Mouse (Mus musculus) heart, embryonic 13.5 days (tissue): ENCODE data around the gene Atf1. TPM values are rescaled to one million over a fixed set of nuclear protein-coding genes. Genes with fewer than 3 reads are reported as not detected.
"Not testable (repeated sequence)": the region's sequence is repeated elsewhere in the genome, so short reads cannot be mapped to it uniquely, and the experiment has no call there.

Source experiments
- ATAC-seq: fragments of 200-750 bp; cut with Nextera tagmentation; 2 replicates; pipeline ENCODE4 v1.8.0; 2017; ENCODE audit warnings: moderate TSS enrichment; ENCODE audit not compliant: insufficient number of reproducible peaks, low FRiP score, low TSS enrichment; ENCODE audit errors: extremely low read depth
- H3K27ac ChIP-seq: fragments of 300-500 bp; sonication (generic); replicated peaks from 2 replicates; pipeline ENCODE4 v1.5.1; 2015; ENCODE audit warnings: moderate library complexity, mild to moderate bottlenecking, inconsistent platforms
- H3K27me3 ChIP-seq: fragments of 300-500 bp; sonication (generic); replicated peaks from 2 replicates; pipeline ENCODE4 v1.6.1; 2015; ENCODE audit warnings: mild to moderate bottlenecking, inconsistent platforms
- H3K36me3 ChIP-seq: fragments of 300-500 bp; sonication (generic); 2 replicates; pipeline ENCODE4 v1.6.1; 2015; ENCODE audit warnings: mild to moderate bottlenecking, inconsistent platforms
- H3K4me1 ChIP-seq: fragments of 300-500 bp; sonication (generic); 2 replicates; pipeline ENCODE4 v1.6.1; 2015; ENCODE audit warnings: inconsistent platforms
- H3K4me2 ChIP-seq: fragments of 300-500 bp; sonication (generic); 2 replicates; pipeline ENCODE4 v1.6.1; 2015; ENCODE audit warnings: inconsistent platforms, mild to moderate bottlenecking, moderate library complexity
- H3K4me3 ChIP-seq: fragments of 300-500 bp; sonication (generic); 2 replicates; pipeline ENCODE4 v1.5.1; 2015; ENCODE audit warnings: moderate library complexity, mild to moderate bottlenecking, inconsistent platforms
- H3K9ac ChIP-seq: fragments of 300-500 bp; sonication (generic); 2 replicates; pipeline ENCODE4 v1.6.1; 2015; ENCODE audit warnings: inconsistent platforms, mild to moderate bottlenecking, moderate library complexity
- H3K9me3 ChIP-seq: fragments of 300-500 bp; sonication (generic); 2 replicates; pipeline ENCODE4 v1.6.1; 2016; ENCODE audit warnings: inconsistent platforms
- WGBS: fragments of 180-500 bp; shearing (Covaris S2); methylation state at CpG from one replicate; pipeline ENCODE4 v1.1.7; 2015; ENCODE audit warnings: mixed read lengths; 5-methylcytosine and 5-hydroxymethylcytosine counted together
- polyA plus RNA-seq: library from polyadenylated mRNA; unstranded; fragments of >200 nt; fragmentation: Nextera tagmentation; extraction: Ambion mirVana; gene quantifications from 2 replicates; pipeline ENCODE4 v1.2.1, GENCODE M21; 2015

The Atf1 gene
- polyA plus RNA-seq, 1 experiment from 2014 or later = 30.3 TPM

GRCm38 (mm10) chr15:100265586-100266325 lies 38.1 kb downstream of the Atf1 start:
- H3K9ac ChIP-seq = no peak overlapping the region
- 72% methylated on average over 4 of the region's 5 CpGs for WGBS

GRCm38 (mm10) chr15:100268916-100269315 lies 41.3 kb downstream of the Atf1 start:
- 66% methylated on average over 2 of the region's 2 CpGs for WGBS
- Histone ChIP-seq H3K9ac (no peak overlapping the region), H3K27me3 (peaks cover 21% of the 10 kb centered on the region; the same call in 1 of the 2 replicates), H3K4me1 (no peaks in the 10 kb centered on the region), H3K9me3 (no peaks in the 10 kb centered on the region; the same call in 1 of the 2 replicates), H3K4me3 (no peak overlapping the region), H3K4me2 (no peak overlapping the region), H3K27ac (no peak overlapping the region), H3K36me3 (no peaks in the 10 kb centered on the region)
- ATAC-seq = no peak

More at GRCm38 (mm10) chr15:100265586-100266325, 38.1 kb downstream of the Atf1 start:
- Histone ChIP-seq H3K4me1 (no peaks in the 10 kb centered on the region), H3K27ac (no peak overlapping the region), H3K27me3 (peaks cover 15% of the 10 kb centered on the region; the same call in 1 of the 2 replicates), H3K4me2 (no peak overlapping the region), H3K9me3 (no peaks in the 10 kb centered on the region; the same call in 1 of the 2 replicates), H3K36me3 (peaks cover 14% of the 10 kb centered on the region), H3K4me3 (no peak overlapping the region)
- ATAC-seq = no peak

- Histone ChIP-seq H3K9me3 (no peaks in the 10 kb centered on the region; the same call in 1 of the 2 replicates), H3K4me3 (0 out of 2 replicates have a peak overlapping the region, but pooled peaks have one; percentile 4), H3K4me1 (no peaks in the 10 kb centered on the region), H3K9ac (no peak overlapping the region), H3K27me3 (peaks cover 21% of the 10 kb centered on the region; the same call in 1 of the 2 replicates), H3K4me2 (peak overlapping the region; percentile 31), H3K27ac (no peak overlapping the region), H3K36me3 (no peaks in the 10 kb centered on the region)
- WGBS = 17% methylated on average over 9 of the region's 9 CpGs
- ATAC-seq = no peak
Measured at GRCm38 (mm10) chr15:100269776-100270175, 42.2 kb downstream of the Atf1 start.

- not testable (repeated sequence) for H3K27ac ChIP-seq, H3K36me3 ChIP-seq, H3K4me2 ChIP-seq, H3K9ac ChIP-seq, ATAC-seq, H3K4me3 ChIP-seq, H3K4me1 ChIP-seq, H3K9me3 ChIP-seq
- H3K27me3 ChIP-seq = peaks cover 21% of the 10 kb centered on the region; the same call in 1 of the 2 replicates
- 37% methylated on average over 7 of the region's 7 CpGs for WGBS
Measured at GRCm38 (mm10) chr15:100270609-100271008, 43.0 kb downstream of the Atf1 start.

- Histone ChIP-seq H3K27me3 (peaks cover 21% of the 10 kb centered on the region; the same call in 1 of the 2 replicates), H3K9ac (no peak overlapping the region), H3K27ac (no peak overlapping the region), H3K4me3 (no peak overlapping the region), H3K4me2 (no peak overlapping the region), H3K36me3 (no peaks in the 10 kb centered on the region), H3K9me3 (no peaks in the 10 kb centered on the region; the same call in 1 of the 2 replicates), H3K4me1 (no peaks in the 10 kb centered on the region)
- ATAC-seq = no peak
- WGBS = 70% methylated on average over 14 of the region's 14 CpGs
Measured at GRCm38 (mm10) chr15:100271411-100271810, 43.8 kb downstream of the Atf1 start.

- not testable (repeated sequence) for H3K36me3 ChIP-seq, H3K4me3 ChIP-seq, H3K9me3 ChIP-seq, H3K4me1 ChIP-seq, ATAC-seq, H3K27ac ChIP-seq, H3K9ac ChIP-seq, H3K4me2 ChIP-seq
- H3K27me3 ChIP-seq = peaks cover 21% of the 10 kb centered on the region; the same call in 1 of the 2 replicates
- WGBS = 78% methylated on average over 4 of the region's 4 CpGs
Measured at GRCm38 (mm10) chr15:100273791-100274308, 46.2 kb downstream of the Atf1 start.

GRCm38 (mm10) chr15:100274790-100275559 lies 47.4 kb downstream of the Atf1 start:
- Histone ChIP-seq H3K9me3 (peaks cover 4% of the 10 kb centered on the region; the same call in 1 of the 2 replicates), H3K36me3 (no peaks in the 10 kb centered on the region), H3K9ac (no peak overlapping the region), H3K27me3 (peaks cover 14% of the 10 kb centered on the region; the same call in 1 of the 2 replicates), H3K27ac (no peak overlapping the region), H3K4me2 (no peak overlapping the region), H3K4me3 (no peak overlapping the region), H3K4me1 (no peaks in the 10 kb centered on the region)
- WGBS = 78% methylated on average over 7 of the region's 7 CpGs
- no peak for ATAC-seq

- no peak for ATAC-seq
- no peak overlapping the region for H3K4me3 ChIP-seq
- no peaks in the 10 kb centered on the region for H3K36me3 ChIP-seq
- WGBS = 94% methylated on average over 4 of the region's 4 CpGs
- H3K4me2 ChIP-seq = no peak overlapping the region
- H3K4me1 ChIP-seq = no peaks in the 10 kb centered on the region
- peaks cover 4% of the 10 kb centered on the region; the same call in 1 of the 2 replicates for H3K9me3 ChIP-seq
- peaks cover 2% of the 10 kb centered on the region; the same call in 1 of the 2 replicates for H3K27me3 ChIP-seq
- no peak overlapping the region for H3K27ac ChIP-seq
- no peak overlapping the region for H3K9ac ChIP-seq
Measured at GRCm38 (mm10) chr15:100276403-100276802, 48.8 kb downstream of the Atf1 start.

- Histone ChIP-seq H3K9me3 (peaks cover 4% of the 10 kb centered on the region; the same call in 1 of the 2 replicates), H3K27ac (no peak overlapping the region), H3K4me3 (no peak overlapping the region), H3K4me2 (no peak overlapping the region), H3K36me3 (no peaks in the 10 kb centered on the region), H3K27me3 (no peaks in the 10 kb centered on the region), H3K4me1 (no peaks in the 10 kb centered on the region), H3K9ac (no peak overlapping the region)
- ATAC-seq = no peak
- WGBS = 82% methylated on average over 3 of the region's 3 CpGs
Measured at GRCm38 (mm10) chr15:100277586-100277985, 50.0 kb downstream of the Atf1 start.

GRCm38 (mm10) chr15:100280626-100281025 lies 53.0 kb downstream of the Atf1 start, which contains the start of gene Tmprss12:
Gene Tmprss12, plus strand, starts transcription at chr15:100280837.
- Histone ChIP-seq H3K4me3 (no peak within 1 kb of the TSS), H3K9ac (no peak within 1 kb of the TSS), H3K27ac (no peak within 1 kb of the TSS), H3K4me1 (no peaks in the 10 kb centered on the region), H3K36me3 (no peaks in the 10 kb centered on the region), H3K27me3 (peaks cover 12% of the 10 kb centered on the region), H3K4me2 (no peak within 1 kb of the TSS), H3K9me3 (0 out of 2 replicates have a peak, but pooled peaks cover 4% of the 10 kb centered on the region)
- WGBS = 92% methylated on average over 20 of the region's 20 CpGs
- no peak for ATAC-seq

- H3K27ac ChIP-seq = no peak overlapping the region
- H3K9me3 ChIP-seq = no peaks in the 10 kb centered on the region
- no peak overlapping the region for H3K9ac ChIP-seq
- H3K27me3 ChIP-seq = peaks cover 19% of the 10 kb centered on the region
- no peaks in the 10 kb centered on the region for H3K4me1 ChIP-seq
- no peak overlapping the region for H3K4me2 ChIP-seq
- WGBS = 81% methylated on average over 6 of the region's 6 CpGs
- no peaks in the 10 kb centered on the region for H3K36me3 ChIP-seq
- no peak for ATAC-seq
- no peak overlapping the region for H3K4me3 ChIP-seq
Measured at GRCm38 (mm10) chr15:100288980-100289379, 61.4 kb downstream of the Atf1 start.
